Mouse (Mus musculus): Measurements from ENCODE around the gene Mxi1.

The Mxi1 gene

GRCm38 (mm10) chr19:53325578-53326295, 15.4 kb downstream of the Mxi1 start:
- peak; percentile 53 to 63 for DNase-seq

- no peak for DNase-seq
These were observed 17.8 kb downstream of the Mxi1 start for GRCm38 (mm10) chr19:53328116-53328515.

DNA sequence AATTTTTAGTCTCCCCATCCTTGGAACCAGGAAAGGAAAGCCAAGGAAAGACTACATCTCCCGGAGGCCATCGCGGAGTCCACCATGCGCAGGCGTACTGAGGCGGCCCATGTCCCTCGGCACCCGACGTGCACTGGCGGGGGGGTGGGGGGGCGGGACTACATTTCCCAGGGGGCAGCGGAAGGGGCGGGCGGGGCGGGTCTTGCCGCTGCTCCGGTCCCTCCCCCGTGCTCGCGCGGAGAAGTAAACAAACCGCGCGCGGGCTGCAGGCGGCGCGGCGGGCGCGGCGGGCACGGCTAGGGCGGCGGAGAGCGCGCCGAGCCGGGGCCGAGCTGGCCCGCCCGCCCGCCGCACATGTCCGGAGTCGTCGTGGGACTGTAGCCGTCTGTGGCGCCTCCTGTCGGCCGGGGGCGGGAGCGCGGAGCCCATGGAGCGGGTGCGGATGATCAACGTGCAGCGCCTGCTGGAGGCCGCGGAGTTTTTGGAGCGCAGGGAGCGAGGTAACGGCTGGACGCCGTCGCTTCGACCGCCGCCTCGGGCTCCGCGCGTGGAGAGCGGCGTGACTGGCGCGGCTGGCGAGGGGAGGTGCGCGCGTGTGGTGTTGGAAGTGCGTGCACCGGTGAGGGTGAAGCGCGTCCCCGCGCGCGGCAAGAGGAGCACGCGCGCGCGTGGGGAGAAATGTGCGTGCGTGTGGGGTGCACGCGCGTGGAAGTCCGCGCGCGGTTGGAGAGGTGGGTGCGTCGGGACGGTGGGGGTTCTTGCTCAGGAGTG, 19.1 kb downstream of the Mxi1 start:
- DNase-seq = peak; percentile 92 to 93

DNA sequence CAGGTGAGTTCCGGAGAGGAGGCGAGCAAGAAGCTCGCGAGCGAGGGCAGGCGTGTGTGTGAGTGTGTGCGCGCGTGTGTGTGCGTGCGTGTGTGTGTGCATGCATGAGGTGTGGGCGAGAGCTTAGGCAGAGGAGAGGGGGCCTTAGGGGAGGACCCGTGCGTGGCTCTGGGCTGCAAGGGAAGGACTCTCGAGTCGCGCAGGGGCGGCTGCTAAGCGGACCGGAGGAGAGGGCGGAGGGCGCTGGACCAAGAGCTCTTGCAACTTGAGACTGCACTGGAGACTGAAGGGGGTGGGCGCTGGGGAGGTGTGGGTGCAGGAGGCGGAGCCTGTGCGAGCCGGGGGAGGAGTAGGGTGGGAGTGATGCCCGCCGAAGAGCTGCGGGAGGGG, 19.7 kb downstream of the Mxi1 start:
- peak; percentile 83 to 85 for DNase-seq

- DNase-seq = no peak
These were observed 21.7 kb downstream of the Mxi1 start for GRCm38 (mm10) chr19:53331882-53332500.

- no peak for DNase-seq
These were observed 23.4 kb downstream of the Mxi1 start for GRCm38 (mm10) chr19:53333730-53334129.

GRCm38 (mm10) chr19:53335241-53335640, 24.9 kb downstream of the Mxi1 start:
- no peak for DNase-seq

- DNase-seq = no peak
These were observed 30.1 kb downstream of the Mxi1 start for GRCm38 (mm10) chr19:53340423-53340822.

- no peak for DNase-seq
These were observed 33.0 kb downstream of the Mxi1 start for GRCm38 (mm10) chr19:53343174-53343881.

DNA sequence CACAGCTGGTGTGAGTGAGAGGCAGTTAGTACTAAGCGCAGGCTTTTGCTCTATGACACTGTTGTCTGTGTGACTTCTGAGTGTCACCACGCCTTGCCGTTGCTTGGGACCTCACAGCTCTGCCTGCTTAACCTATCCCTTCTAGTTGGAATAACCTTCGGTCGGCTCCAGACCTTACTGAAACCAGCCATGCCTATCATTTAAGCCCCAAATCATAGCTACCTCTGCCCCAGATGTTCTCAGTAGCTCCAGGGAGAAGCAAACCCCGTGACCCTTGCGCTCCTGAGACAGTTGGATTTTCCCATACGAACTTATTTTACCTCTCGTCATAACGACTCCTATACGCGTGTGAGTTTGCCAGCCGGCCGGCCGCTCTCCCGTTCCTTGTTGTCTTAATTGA, 33.7 kb downstream of the Mxi1 start:
- no peak for DNase-seq

DNA sequence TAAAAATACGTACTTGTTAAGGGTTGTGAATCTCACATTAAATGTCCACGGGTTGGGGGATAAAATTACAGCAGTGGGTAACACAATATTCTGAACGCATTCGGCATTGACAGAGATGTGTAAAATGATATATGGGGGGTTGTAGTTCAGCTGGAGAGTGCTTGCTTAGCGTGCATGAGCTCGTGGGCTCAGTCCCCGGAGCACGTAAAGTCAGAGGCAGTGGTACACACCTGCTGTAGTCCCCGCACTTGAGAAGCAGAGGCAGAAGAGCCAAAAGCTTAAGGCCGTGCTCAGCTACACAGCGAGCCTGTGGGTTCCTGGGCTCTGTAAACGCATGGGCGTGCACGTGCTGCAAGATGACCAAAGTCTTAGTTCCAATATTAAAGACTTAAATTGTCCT, 35.4 kb downstream of the Mxi1 start:
- DNase-seq = no peak

- no peak for DNase-seq
These were observed 43.5 kb downstream of the Mxi1 start for GRCm38 (mm10) chr19:53353864-53354263.

- DNase-seq = no peak
These were observed 44.1 kb downstream of the Mxi1 start for GRCm38 (mm10) chr19:53354271-53355000.

DNA sequence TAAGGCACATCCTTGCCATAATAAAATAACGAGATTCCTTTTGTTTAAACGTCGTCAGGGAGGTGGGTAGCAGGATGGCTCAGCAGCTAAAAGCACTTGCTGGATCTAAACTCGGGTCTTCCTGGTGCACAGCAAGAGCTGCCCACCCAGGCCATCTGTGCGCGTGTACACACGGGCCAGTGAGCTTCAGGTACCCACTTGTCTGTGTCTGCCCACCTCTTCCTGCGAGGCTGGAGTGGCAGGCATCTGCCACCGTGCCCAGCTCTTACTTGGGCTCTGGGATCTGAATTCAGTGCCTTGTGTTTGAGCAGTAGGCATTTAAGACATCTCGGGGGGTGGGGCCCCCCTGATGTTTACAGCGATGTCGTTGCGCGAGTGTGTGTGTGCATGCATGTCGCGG, 44.7 kb downstream of the Mxi1 start:
- no peak for DNase-seq

- DNase-seq = no peak
These were observed 49.1 kb downstream of the Mxi1 start for GRCm38 (mm10) chr19:53359160-53360033.

- no peak for DNase-seq
These were observed 50.1 kb downstream of the Mxi1 start for GRCm38 (mm10) chr19:53360265-53360958.

- DNase-seq = no peak
These were observed 52.6 kb downstream of the Mxi1 start for GRCm38 (mm10) chr19:53362967-53363366.

GRCm38 (mm10) chr19:53364551-53364950, 54.2 kb downstream of the Mxi1 start:
- no peak for DNase-seq

- peak; percentile 75 to 81 for DNase-seq
These were observed 54.6 kb downstream of the Mxi1 start for GRCm38 (mm10) chr19:53364963-53365362.

GRCm38 (mm10) chr19:53366057-53366775, 55.9 kb downstream of the Mxi1 start:
- DNase-seq = no peak

All from lung, adult 18-20 months (tissue).